Mouse (Mus musculus): ENCODE results near the gene Pde4c.

DNA sequence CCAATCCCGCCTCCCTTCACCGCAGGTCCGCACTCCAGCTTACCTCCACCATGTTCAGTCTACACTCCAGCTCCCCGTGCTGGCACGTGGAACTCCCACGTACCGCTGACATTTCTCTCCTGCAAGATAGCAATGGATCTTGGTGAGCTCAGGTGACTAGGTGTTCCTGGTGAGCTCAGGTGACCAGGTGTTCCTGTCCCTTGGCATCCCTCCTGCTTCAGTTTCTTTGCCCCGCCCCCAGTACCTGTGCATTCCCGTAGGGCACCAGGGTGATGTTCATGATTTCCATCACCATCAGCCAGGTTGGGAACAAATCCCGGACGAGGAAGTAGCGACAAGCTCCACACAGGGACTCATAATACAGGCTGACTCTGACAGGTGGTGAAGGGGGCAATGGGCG is 41.2 kb downstream of the Pde4c start:
- TF ChIP-seq CTCF (IDR thresholded peaks at IDR 0.05; ENCODE audit: low read depth, low read length) (no peak), POLR2A (IDR thresholded peaks at IDR 0.05; ENCODE audit: insufficient read depth, low read length) (no peak)

All from ES-Bruce4 (cell line).